Mouse (Mus musculus) heart, embryonic 15.5 days (tissue): Measurements from ENCODE around the gene Gm11037. TPM values are rescaled to one million over a fixed set of nuclear protein-coding genes. Genes with fewer than 3 reads are reported as not detected.
A peak's percentile ranks its signal among the peaks of the same experiment; 100 is the strongest.

ENCODE experiments used
- ATAC-seq: fragments of 200-750 bp; cut with Nextera tagmentation; replicated peaks from 2 replicates; pipeline ENCODE4 v1.8.0; 2017; ENCODE audit warnings: low read depth, moderate TSS enrichment; ENCODE audit not compliant: insufficient number of reproducible peaks, insufficient read depth, low FRiP score
- H3K27ac ChIP-seq: fragments of 300-500 bp; sonication (generic); 2 replicates; pipeline ENCODE4 v1.5.1; 2015; ENCODE audit warnings: mild to moderate bottlenecking, inconsistent platforms
- H3K27me3 ChIP-seq: fragments of 300-500 bp; sonication (generic); 2 replicates; pipeline ENCODE4 v1.6.1; 2015; ENCODE audit warnings: inconsistent platforms
- H3K36me3 ChIP-seq: fragments of 300-500 bp; sonication (generic); 2 replicates; pipeline ENCODE4 v1.6.1; 2015; ENCODE audit warnings: mild to moderate bottlenecking, inconsistent platforms
- H3K4me1 ChIP-seq: fragments of 300-500 bp; sonication (generic); replicated peaks from 2 replicates; pipeline ENCODE4 v1.6.1; 2015; ENCODE audit warnings: inconsistent platforms
- H3K4me2 ChIP-seq: fragments of 300-500 bp; sonication (generic); 2 replicates; pipeline ENCODE4 v1.6.1; 2015; ENCODE audit warnings: inconsistent platforms, mild to moderate bottlenecking, moderate library complexity
- H3K4me3 ChIP-seq: fragments of 300-500 bp; sonication (generic); 2 replicates; pipeline ENCODE4 v1.5.1; 2015; ENCODE audit warnings: mild to moderate bottlenecking, inconsistent platforms
- H3K9ac ChIP-seq: fragments of 300-500 bp; sonication (generic); 2 replicates; pipeline ENCODE4 v1.6.1; 2015; ENCODE audit warnings: mild to moderate bottlenecking, inconsistent platforms
- H3K9me3 ChIP-seq: fragments of 300-500 bp; sonication (generic); replicated peaks from 2 replicates; pipeline ENCODE4 v1.6.1; 2016; ENCODE audit warnings: inconsistent platforms
- WGBS: fragments of 180-500 bp; shearing (Covaris S2); methylation state at CpG from one replicate; pipeline ENCODE4 v1.1.7; 2015; ENCODE audit warnings: mixed read lengths; 5-methylcytosine and 5-hydroxymethylcytosine counted together
- polyA plus RNA-seq: library from polyadenylated mRNA; unstranded; fragments of >200 nt; fragmentation: Nextera tagmentation; extraction: Ambion mirVana; gene quantifications from 2 replicates; pipeline ENCODE4 v1.2.1, GENCODE M21; 2015

Gene Gm11037
- not detected in 2 replicates for polyA plus RNA-seq

DNA sequence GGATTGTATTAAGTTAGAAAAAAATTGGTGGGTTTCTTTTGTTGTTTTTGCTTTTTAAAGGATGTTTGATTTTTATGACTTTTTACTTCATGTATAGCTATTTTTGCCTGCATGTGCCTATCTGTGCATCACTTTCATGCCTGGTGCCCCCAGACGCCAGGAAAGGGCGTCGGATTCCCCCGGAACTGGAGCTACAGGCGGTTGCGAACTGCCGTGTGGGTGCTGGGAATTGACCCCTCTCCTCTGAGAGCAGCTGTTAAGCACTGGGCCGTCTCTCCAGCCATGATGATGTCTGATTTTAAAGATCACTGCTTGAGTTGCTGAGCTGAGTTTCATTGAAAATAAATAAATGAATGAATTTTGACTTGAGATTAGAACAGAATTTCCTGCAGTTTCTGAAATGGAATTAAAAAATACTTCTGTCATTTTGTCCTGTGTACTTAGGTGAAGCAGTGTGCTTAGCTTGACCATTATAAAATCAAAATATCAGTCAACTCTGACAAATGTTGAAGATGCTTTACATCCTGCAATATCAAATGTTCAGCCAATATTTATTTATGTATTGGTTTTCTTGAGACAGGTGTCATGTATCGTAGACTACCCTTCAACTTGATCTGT, at the start of gene Gm11037:
Gene Gm11037 (plus strand): TSS at position 568 of the 618 bp plus-strand sequence.
- Histone ChIP-seq H3K9ac (no peak within 1 kb of the TSS), H3K36me3 (no peaks in the 10 kb centered on the region), H3K27ac (peak within 1 kb of the TSS; percentile 73), H3K4me2 (no peak within 1 kb of the TSS), H3K27me3 (no peaks in the 10 kb centered on the region), H3K4me3 (no peak within 1 kb of the TSS), H3K4me1 (peaks cover 44% of the 10 kb centered on the region), H3K9me3 (no peaks in the 10 kb centered on the region)
- ATAC-seq = no peak
- 85% methylated on average over 9 of the region's 9 CpGs for WGBS

DNA sequence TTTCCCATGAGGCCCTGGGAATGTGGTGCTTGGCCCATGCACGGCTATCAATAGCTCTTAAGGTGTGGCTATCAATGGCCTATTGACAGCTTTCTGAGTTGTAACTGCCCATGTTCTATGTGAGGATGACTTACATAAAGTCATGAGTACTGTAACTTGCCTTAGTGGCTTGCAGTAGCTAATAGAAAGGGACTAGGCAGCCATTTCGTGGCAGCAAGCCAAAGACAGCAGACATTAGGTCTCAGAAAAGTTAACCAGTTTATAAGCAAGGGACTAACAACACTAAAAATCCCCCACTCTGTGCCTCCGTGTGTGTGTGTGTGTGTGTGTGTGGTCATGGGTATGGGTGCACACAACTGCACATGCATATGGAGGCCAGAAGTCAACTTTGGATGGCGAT, 49.1 kb upstream of the Gm11037 start:
- H3K27me3 ChIP-seq = 0 out of 2 replicates have a peak, but pooled peaks cover 8% of the 10 kb centered on the region
- no peak for ATAC-seq
- no peak overlapping the region for H3K4me2 ChIP-seq
- WGBS = 73% methylated on average over 4 of the region's 4 CpGs
- H3K4me3 ChIP-seq = no peak overlapping the region
- H3K36me3 ChIP-seq = no peaks in the 10 kb centered on the region
- H3K4me1 ChIP-seq = no peaks in the 10 kb centered on the region
- H3K9ac ChIP-seq = no peak overlapping the region
- H3K9me3 ChIP-seq = no peaks in the 10 kb centered on the region
- H3K27ac ChIP-seq = no peak overlapping the region

DNA sequence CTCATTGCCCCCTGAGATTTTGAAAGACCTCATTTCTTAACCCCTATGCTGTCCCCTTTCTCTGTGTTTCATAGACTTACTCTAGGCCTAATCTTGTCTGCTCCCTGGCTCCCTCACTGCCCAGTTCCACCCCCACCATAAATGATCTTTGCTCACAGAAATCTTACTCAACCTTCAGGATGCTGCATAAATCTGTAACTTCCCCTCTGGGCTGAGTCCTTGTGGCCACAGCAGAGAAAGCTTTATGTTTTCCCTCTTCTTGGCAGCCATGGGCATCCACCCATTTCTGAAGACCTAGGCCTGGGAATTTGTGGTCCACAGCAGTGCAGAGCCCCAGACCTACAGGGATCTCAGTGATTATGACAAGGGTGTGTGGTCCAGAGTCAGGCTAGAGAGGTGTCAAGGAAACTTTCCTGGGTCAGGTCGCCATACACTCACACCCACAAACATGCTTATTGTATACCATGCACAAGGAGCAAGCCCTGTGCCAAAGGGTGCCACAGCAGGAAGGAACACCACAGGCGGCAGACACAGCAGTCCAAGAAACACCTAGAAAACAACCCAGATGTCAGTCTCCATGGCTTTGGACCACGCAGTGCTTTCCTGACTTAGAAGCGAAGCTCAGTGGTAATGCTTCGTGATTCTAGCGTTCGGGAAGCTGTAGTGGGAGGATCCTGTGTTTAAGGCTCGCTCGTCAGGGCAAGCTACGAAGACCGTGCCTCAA, 46.5 kb upstream of the Gm11037 start, which contains the start of gene Siglec1:
Gene Siglec1 (minus strand): TSS at position 99 of the 724 bp plus-strand sequence.
- no peak within 1 kb of the TSS for H3K9ac ChIP-seq

DNA sequence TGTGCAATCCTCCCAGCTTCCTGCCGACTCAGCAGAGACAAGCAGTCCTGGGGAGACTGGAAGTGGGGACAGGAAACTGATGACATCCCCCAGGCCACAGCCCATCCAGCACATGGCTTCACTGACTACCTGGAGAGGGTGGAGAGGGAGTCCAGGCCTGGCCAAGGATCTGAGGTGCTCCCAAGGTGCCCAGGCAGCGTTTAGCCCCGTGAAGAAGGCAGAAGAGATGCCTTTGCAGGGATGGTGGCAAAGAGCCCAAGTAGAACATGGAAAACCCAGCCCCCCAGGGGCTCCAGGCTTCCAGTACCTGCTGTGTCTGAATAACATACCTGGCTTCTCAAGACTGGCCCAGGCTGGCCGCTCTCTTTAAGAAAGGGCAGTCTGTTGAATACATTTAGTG, 44.7 kb upstream of the Gm11037 start:
- Histone ChIP-seq H3K36me3 (no peaks in the 10 kb centered on the region), H3K4me1 (no peaks in the 10 kb centered on the region), H3K4me2 (no peak overlapping the region), H3K4me3 (no peak overlapping the region), H3K9ac (no peak overlapping the region), H3K27me3 (no peaks in the 10 kb centered on the region), H3K9me3 (no peaks in the 10 kb centered on the region), H3K27ac (no peak overlapping the region)
- no peak for ATAC-seq
- WGBS = 67% methylated on average over 4 of the region's 4 CpGs

More for the DNA sequence above, 46.5 kb upstream of the Gm11037 start, which contains the start of gene Siglec1:
- Histone ChIP-seq H3K9me3 (no peaks in the 10 kb centered on the region), H3K4me2 (no peak within 1 kb of the TSS), H3K4me3 (no peak within 1 kb of the TSS), H3K27ac (no peak within 1 kb of the TSS), H3K27me3 (no peaks in the 10 kb centered on the region), H3K4me1 (no peaks in the 10 kb centered on the region), H3K36me3 (no peaks in the 10 kb centered on the region)
- 83% methylated on average over 11 of the region's 11 CpGs for WGBS
- ATAC-seq = no peak

DNA sequence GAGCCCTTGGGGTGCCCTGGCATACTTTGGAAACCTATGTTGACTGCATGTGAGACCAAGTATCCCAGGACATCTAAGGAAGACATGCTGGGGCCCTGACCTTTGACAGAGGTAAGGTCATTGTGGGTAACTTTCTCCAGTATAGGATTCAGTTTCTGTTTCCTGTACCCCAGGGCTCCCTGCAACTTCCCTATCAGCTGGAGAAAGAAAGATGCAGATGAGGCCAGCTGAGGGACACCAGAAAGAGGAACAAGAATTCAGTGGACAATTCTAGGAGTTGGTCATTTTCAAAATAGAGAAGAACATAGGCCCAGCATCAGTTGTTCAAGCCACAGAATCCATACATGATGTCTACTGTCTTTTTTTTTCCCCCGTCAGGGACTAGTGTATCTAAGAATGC, 43.7 kb upstream of the Gm11037 start:
- H3K9me3 ChIP-seq = no peaks in the 10 kb centered on the region
- no peak overlapping the region for H3K27ac ChIP-seq
- no peak overlapping the region for H3K4me2 ChIP-seq
- no peaks in the 10 kb centered on the region for H3K4me1 ChIP-seq
- H3K4me3 ChIP-seq = no peak overlapping the region
- H3K36me3 ChIP-seq = no peaks in the 10 kb centered on the region
- no peak overlapping the region for H3K9ac ChIP-seq
- WGBS = 72% methylated on average over 1 of the region's 1 CpGs
- no peak for ATAC-seq
- no peaks in the 10 kb centered on the region for H3K27me3 ChIP-seq

DNA sequence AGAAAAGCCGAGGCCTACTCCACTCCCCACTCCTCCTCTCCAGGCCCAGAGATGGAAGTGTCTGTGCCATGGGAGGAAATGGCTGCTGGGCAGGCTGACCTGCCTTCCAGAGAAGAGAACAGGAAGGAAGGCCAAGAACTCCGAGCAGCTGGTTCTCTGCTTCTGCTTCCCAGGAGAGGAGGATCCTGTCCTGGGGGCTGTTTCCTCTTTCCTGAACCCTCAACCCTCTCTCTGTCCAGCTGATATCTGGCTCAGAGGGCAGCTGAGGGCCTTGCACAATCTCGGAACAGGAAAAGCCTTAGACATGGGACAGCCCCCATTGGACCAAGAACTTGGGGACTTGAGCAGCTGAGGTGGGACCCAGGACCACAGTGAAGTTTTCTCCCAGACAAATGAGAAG, 42.4 kb upstream of the Gm11037 start:
- ATAC-seq = no peak
- no peaks in the 10 kb centered on the region for H3K4me1 ChIP-seq

DNA sequence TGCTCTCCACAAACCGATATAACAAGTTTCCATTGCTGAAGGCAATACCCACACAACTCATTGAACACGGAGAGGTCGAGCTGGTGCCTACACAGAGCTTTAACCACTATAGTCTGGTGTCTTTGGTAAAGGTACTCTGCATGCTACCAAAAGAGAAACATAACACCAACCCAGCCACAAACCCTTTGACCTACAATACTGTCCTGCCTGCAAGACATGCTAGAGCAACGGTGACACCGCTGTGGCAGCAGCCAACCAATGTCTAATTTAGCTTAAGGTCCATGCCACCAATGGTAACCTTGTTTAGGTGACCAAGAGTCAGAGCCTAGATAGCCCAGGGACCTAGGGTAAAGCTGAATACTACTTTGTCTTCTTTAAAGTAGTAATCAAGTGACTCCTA, 39.7 kb upstream of the Gm11037 start:
- Histone ChIP-seq H3K9ac (no peak overlapping the region), H3K36me3 (no peaks in the 10 kb centered on the region), H3K4me3 (no peak overlapping the region), H3K27ac (no peak overlapping the region), H3K9me3 (no peaks in the 10 kb centered on the region), H3K27me3 (no peaks in the 10 kb centered on the region), H3K4me2 (no peak overlapping the region), H3K4me1 (peaks cover 8% of the 10 kb centered on the region)
- ATAC-seq = no peak
- WGBS = 80% methylated on average over 5 of the region's 5 CpGs

More for the DNA sequence above, 42.4 kb upstream of the Gm11037 start:
- no peaks in the 10 kb centered on the region for H3K27me3 ChIP-seq
- no peak overlapping the region for H3K9ac ChIP-seq
- H3K9me3 ChIP-seq = no peaks in the 10 kb centered on the region
- no peak overlapping the region for H3K4me2 ChIP-seq
- no peaks in the 10 kb centered on the region for H3K36me3 ChIP-seq
- WGBS = 55% methylated on average over 3 of the region's 3 CpGs
- H3K4me3 ChIP-seq = no peak overlapping the region
- peak overlapping the region; percentile 36; the same call in 1 of the 2 replicates for H3K27ac ChIP-seq

DNA sequence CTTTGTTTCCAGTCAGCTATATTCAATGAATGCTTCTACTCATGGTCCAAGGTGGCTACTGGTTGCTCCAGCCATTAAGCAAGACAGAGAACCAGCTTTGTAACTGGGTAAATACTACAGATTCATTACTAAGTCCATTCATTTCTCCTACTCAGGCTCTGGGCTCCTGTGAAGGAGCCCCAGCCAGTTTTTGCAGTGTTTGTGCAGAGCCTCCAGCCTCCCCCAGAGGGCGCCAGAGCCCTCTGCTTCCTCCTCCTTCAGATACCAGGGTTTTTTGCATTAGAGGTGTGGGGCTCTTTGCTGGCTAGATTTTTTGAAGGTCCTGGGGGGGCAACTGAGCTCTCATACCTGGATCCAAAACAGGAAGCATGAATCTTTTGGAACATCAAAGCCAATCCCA, 38.5 kb upstream of the Gm11037 start:
- no peaks in the 10 kb centered on the region for H3K36me3 ChIP-seq
- no peaks in the 10 kb centered on the region for H3K27me3 ChIP-seq
- H3K4me3 ChIP-seq = no peak overlapping the region
- H3K9ac ChIP-seq = no peak overlapping the region
- peaks cover 8% of the 10 kb centered on the region for H3K4me1 ChIP-seq
- ATAC-seq = no peak
- WGBS = 0% methylated on average over 1 of the region's 1 CpGs
- no peak overlapping the region for H3K27ac ChIP-seq
- H3K4me2 ChIP-seq = no peak overlapping the region
- H3K9me3 ChIP-seq = no peaks in the 10 kb centered on the region

DNA sequence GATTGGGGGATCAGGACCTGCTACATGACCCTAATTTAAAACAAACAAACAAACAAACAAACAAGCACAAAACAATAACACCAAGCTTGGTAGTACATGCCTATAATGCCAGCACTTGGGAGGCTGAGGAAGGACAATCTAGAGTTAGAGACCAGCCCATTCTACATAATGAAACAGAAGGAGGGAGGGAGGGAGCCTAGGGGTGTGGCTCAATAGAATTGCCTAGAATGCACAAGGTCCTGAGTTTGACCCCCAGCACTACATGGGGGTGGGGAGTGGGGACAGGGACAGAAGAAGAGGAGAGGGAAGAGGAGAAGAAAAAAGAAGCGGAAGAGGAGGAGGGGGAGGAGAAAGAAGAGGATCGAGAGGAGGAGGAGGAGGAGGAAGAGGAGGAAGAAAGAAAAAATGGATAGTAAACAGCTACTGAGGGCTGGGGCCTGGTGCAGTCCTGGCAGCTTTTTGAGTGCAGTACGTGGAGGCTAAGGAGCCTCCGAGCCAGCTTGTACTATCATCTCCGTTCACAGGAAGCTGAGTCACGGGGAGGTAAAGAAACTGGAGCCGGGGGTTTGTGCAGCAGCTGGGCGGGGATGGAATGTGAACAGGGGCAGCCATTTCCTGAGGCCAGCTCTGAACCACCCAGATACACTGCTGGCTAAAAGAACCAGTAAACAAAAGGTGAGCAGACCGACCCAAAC, 37.0 kb upstream of the Gm11037 start:
- Histone ChIP-seq H3K27me3 (no peaks in the 10 kb centered on the region), H3K9me3 (no peaks in the 10 kb centered on the region), H3K4me2 (peak overlapping the region; percentile 30), H3K27ac (peak overlapping the region; percentile 77), H3K4me1 (peaks cover 8% of the 10 kb centered on the region), H3K9ac (no peak overlapping the region), H3K36me3 (no peaks in the 10 kb centered on the region), H3K4me3 (no peak overlapping the region)
- ATAC-seq = peak; percentile 84
- 18% methylated on average over 9 of the region's 9 CpGs for WGBS

DNA sequence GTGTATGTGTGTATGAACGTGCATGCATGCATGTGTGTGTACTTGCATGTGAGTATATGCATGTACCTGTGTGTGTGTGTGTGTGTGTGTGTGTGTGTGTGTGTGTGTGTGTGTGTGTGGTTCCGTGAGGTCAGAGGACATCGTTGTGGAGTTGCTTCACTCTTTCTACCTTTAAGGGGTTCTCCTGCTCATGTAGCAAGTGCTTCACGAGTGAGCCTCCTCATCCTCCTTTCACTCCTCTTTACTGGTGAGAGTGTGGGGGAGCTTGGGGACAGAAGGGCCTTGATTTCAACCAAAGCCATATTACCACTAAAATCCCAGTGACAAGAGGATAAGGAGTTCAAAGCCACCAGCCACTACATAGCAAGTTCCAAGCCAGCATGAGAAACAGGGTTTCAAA, 36.2 kb upstream of the Gm11037 start:
- Histone ChIP-seq H3K27me3 (no peaks in the 10 kb centered on the region), H3K4me2 (no peak overlapping the region), H3K9me3 (no peaks in the 10 kb centered on the region), H3K4me3 (no peak overlapping the region), H3K9ac (no peak overlapping the region), H3K27ac (peak overlapping the region; percentile 77; the same call in 1 of the 2 replicates), H3K36me3 (no peaks in the 10 kb centered on the region), H3K4me1 (peaks cover 8% of the 10 kb centered on the region)
- no peak for ATAC-seq
- WGBS = 78% methylated on average over 4 of the region's 4 CpGs

DNA sequence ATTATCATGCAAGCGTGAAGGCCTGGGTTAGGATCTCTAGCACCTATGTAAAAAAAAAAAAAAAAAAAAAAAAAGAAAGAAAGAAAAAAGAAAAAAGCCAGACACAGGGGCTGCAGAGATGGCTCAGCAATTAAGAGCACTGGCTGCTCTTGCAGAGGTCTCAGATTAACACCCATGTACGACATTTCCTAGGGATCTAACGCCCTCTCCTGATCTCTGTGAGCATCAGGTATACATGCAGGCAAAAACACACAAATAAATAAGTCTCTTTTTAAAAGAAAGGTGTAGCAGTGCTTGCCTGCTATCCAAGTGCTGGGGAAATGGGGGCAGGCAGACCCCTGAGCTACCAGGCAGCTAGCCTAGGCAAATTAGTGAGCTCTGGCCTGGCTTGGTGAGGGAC, 31.8 kb upstream of the Gm11037 start:
- H3K9me3 ChIP-seq = no peaks in the 10 kb centered on the region
- ATAC-seq = no peak
- H3K27me3 ChIP-seq = no peaks in the 10 kb centered on the region
- no peak overlapping the region for H3K4me2 ChIP-seq
- 48% methylated on average over 3 of the region's 3 CpGs for WGBS
- H3K9ac ChIP-seq = no peak overlapping the region
- H3K27ac ChIP-seq = no peak overlapping the region
- peaks cover 16% of the 10 kb centered on the region for H3K4me1 ChIP-seq
- no peak overlapping the region for H3K4me3 ChIP-seq
- no peaks in the 10 kb centered on the region for H3K36me3 ChIP-seq
